Mouse (Mus musculus): ENCODE results near the gene Adat1.

DNA sequence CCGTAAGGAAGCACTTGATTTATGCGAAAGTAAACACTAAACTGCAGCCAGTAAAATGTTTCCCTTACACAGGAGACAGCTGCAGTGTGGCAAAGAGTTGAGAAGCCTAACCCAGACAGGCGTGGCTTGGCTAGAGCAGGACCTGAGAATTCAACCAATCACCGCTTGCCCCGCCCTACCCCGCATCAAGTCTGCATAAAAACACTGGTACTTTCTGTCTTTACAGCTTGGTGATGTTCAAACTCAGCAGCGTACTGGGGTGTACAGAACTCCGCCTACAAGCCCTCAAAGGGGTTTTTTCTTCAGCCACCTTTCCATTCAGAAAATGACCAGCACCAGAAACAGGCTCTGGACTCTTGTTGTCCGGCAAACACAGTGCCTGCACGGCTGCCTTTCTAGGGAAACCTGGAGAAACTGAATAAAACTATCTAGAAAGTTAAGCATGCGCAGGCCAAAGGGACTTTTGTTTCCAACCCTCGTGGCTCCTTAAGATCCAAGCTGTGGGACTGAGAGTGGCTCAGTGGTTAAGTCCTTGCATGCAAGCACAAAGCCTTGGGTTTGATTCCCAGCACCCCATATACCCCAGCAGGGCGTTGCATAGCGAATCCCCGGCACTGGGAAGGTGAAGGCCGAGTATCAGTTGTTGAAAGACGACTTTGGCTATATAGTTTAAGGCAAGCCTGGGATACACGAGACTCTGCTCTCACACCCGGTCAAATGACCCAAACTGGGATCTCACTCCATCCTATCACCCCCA is 59.3 kb downstream of the Adat1 start:
- TF ChIP-seq CTCF (IDR thresholded peaks at IDR 0.05; ENCODE audit: low read depth, low read length) = no peak
- no peak for TF ChIP-seq POLR2A (IDR thresholded peaks at IDR 0.05; ENCODE audit: insufficient read depth, low read length)
